In genomic region chr10:117402403-117403333, GRCm38 (mm10) we compare ENCODE assay signal across 8 mouse cellular contexts. TPM values are rescaled to one million over a fixed set of nuclear protein-coding genes. Genes with fewer than 3 reads are reported as not detected.
DNase-seq lines count a peak whose midpoint lies in the region; ATAC-seq and TF ChIP-seq lines count a peak whose summit lies in the region.

No protein-coding gene starts in this region.

- no peaks in the 10 kb centered on the region for H3K79me2 ChIP-seq in liver, adult 2 months (ENCODE audit: control insufficient read depth, insufficient read depth, low read length)

- no peaks in the 10 kb centered on the region for H3K36me3 ChIP-seq in liver, adult 2 months (ENCODE audit: control insufficient read depth, insufficient read depth, low read length)
- H3K36me3 ChIP-seq in liver, embryonic 12.5 days = no peaks in the 10 kb centered on the region
- no peaks in the 10 kb centered on the region for H3K36me3 ChIP-seq in neural tube, embryonic 13.5 days

- H3K4me1 ChIP-seq in cerebellum, adult 2 months (ENCODE audit: control insufficient read depth, insufficient read depth, low read length) = no peaks in the 10 kb centered on the region
- H3K4me1 ChIP-seq in liver, adult 2 months (ENCODE audit: control insufficient read depth, insufficient read depth, low read length) = no peaks in the 10 kb centered on the region
- no peaks in the 10 kb centered on the region for H3K4me1 ChIP-seq in liver, embryonic 12.5 days
- H3K4me1 ChIP-seq in neural tube, embryonic 13.5 days (replicated peaks) = peaks cover 11% of the 10 kb centered on the region

- no peak for ATAC-seq in liver, embryonic 12.5 days
- ATAC-seq in neural tube, embryonic 13.5 days (ENCODE audit: low read depth) = no peak

- no peaks in the 10 kb centered on the region for H3K9me3 ChIP-seq in liver, embryonic 12.5 days (replicated peaks)
- H3K9me3 ChIP-seq in neural tube, embryonic 13.5 days = no peaks in the 10 kb centered on the region

- peak; percentile 41; the same call in 1 of the 2 replicates for TF ChIP-seq CTCF in cerebellum, adult 2 months (IDR thresholded peaks at IDR 0.05; ENCODE audit: borderline replicate concordance, insufficient read depth, low read depth, low read length)
- TF ChIP-seq CTCF in liver, adult 2 months (IDR thresholded peaks at IDR 0.05; ENCODE audit: low read depth, low read length) = peak; percentile 84
- peak; percentile 68; the same call in 1 of the 2 replicates for TF ChIP-seq CTCF in brain, embryonic 14.5 days (IDR thresholded peaks at IDR 0.05; ENCODE audit: borderline replicate concordance, extremely low read depth, insufficient read depth, insufficient read length)

- TF ChIP-seq POLR2A in cerebellum, adult 2 months (IDR thresholded peaks at IDR 0.05; ENCODE audit: borderline replicate concordance, insufficient read depth, low read length) = no peak
- TF ChIP-seq POLR2A in liver, adult 2 months (IDR thresholded peaks at IDR 0.05; ENCODE audit: extremely low read depth, insufficient read depth, low read length) = no peak
- no peak for TF ChIP-seq POLR2A in brain, embryonic 14.5 days (IDR thresholded peaks at IDR 0.05; ENCODE audit: borderline replicate concordance, extremely low read depth, insufficient read depth, insufficient read length, poor library complexity, severe bottlenecking)

- H3K4me3 ChIP-seq in cerebellum, adult 2 months (replicated peaks; ENCODE audit: insufficient read depth, low read depth, low read length) = no peak overlapping the region
- H3K4me3 ChIP-seq in liver, adult 2 months (ENCODE audit: insufficient read depth, low read depth, low read length) = no peak overlapping the region
- H3K4me3 ChIP-seq in liver, embryonic 12.5 days = no peak overlapping the region
- no peak overlapping the region for H3K4me3 ChIP-seq in neural tube, embryonic 13.5 days

- H3K27ac ChIP-seq in cerebellum, adult 2 months (ENCODE audit: insufficient read depth, low read length) = no peak overlapping the region
- H3K27ac ChIP-seq in liver, adult 2 months (replicated peaks; ENCODE audit: insufficient read depth, low read depth, low read length) = no peak overlapping the region
- no peak overlapping the region for H3K27ac ChIP-seq in liver, embryonic 12.5 days
- H3K27ac ChIP-seq in neural tube, embryonic 13.5 days (replicated peaks) = no peak overlapping the region

- WGBS in cerebellum, adult 2 months = 75% methylated on average over 20 of the region's 20 CpGs
- WGBS in liver, adult 2 months = 79% methylated on average over 20 of the region's 20 CpGs
- WGBS in liver, embryonic 12.5 days (ENCODE audit: insufficient replicate concordance) = 70% methylated on average over 20 of the region's 20 CpGs
- WGBS in neural tube, embryonic 13.5 days = 65% methylated on average over 20 of the region's 20 CpGs

- H3K9ac ChIP-seq in liver, adult 2 months (ENCODE audit: low read depth, low read length) = no peak overlapping the region
- H3K9ac ChIP-seq in liver, embryonic 12.5 days = no peak overlapping the region
- H3K9ac ChIP-seq in neural tube, embryonic 13.5 days = no peak overlapping the region

- no peaks in the 10 kb centered on the region for H3K27me3 ChIP-seq in cerebellum, adult 2 months (ENCODE audit: control insufficient read depth, insufficient read depth, low read length)
- H3K27me3 ChIP-seq in liver, adult 2 months (ENCODE audit: control insufficient read depth, insufficient read depth, low read length) = no peaks in the 10 kb centered on the region
- H3K27me3 ChIP-seq in liver, embryonic 12.5 days (replicated peaks) = no peaks in the 10 kb centered on the region
- H3K27me3 ChIP-seq in neural tube, embryonic 13.5 days = no peaks in the 10 kb centered on the region

- DNase-seq in cerebellum, adult 2 months = no peak
- DNase-seq in cerebellum, adult 11-12 months = no peak
- no peak for DNase-seq in liver, adult 2 months (ENCODE audit: extremely low read depth, low read depth, low spot score)
- peak; percentile 31 for DNase-seq in brain, embryonic 14.5 days (ENCODE audit: low read depth)
- peak; percentile 53 for DNase-seq in kidney, adult 9 months
- DNase-seq in layer of hippocampus, adult 8-10 months (ENCODE audit: low spot score in 2 of 2) = no peak

- no peak overlapping the region for H3K4me2 ChIP-seq in liver, embryonic 12.5 days
- peak overlapping the region; percentile 26; the same call in 1 of the 2 replicates for H3K4me2 ChIP-seq in neural tube, embryonic 13.5 days

RNA-seq across cellular contexts. Expression of gene Cpsf6, which starts 22.9 kb away (rescaled TPM):
- polyA plus RNA-seq in cerebellum, adult 2 months (2012; rRNA removed) = 64.0 and 68.4 TPM in 2 replicates
- total RNA-seq in liver, adult 2 months (2014; rRNA removed) = 32.8 and 33.1 TPM in 2 replicates
- 17.0 and 23.7 TPM in 2 replicates for polyA plus RNA-seq in liver, adult 2 months (2012; rRNA removed)
- 92.5 and 96.8 TPM in 2 replicates for polyA plus RNA-seq in liver, embryonic 12.5 days (2016; fragmentation: Nextera tagmentation; extraction: Ambion mirVana)
- 149 and 198 TPM in 2 replicates for polyA plus RNA-seq in brain, embryonic 14.5 days (2012; rRNA removed)
- polyA plus RNA-seq in neural tube, embryonic 13.5 days (2015; fragmentation: Nextera tagmentation; extraction: Ambion mirVana) = 144 and 167 TPM in 2 replicates
- total RNA-seq in layer of hippocampus, adult 8-10 months (2022) = 100 to 1,000 TPM; 104 to 124 (median 117) TPM

Comparison
In these comparisons a context has a peak if more than half of its experiments do, and no peak if none do; other contexts are left out.
1. DNase-seq: peak in brain, embryonic 14.5 days (single experiment) and kidney, adult 9 months (single experiment); none in cerebellum, adult 2 months (0 of 2), cerebellum, adult 11-12 months (single experiment), liver, adult 2 months (single experiment) and layer of hippocampus, adult 8-10 months (0 of 2).
2. Peak in every context shown above with its lines, with median percentiles within 50 percentile points of each other: CTCF ChIP-seq.